Mouse (Mus musculus): ENCODE data around the gene Ccdc137. TPM values are rescaled to one million over a fixed set of nuclear protein-coding genes. Genes with fewer than 3 reads are reported as not detected.
A peak's percentile ranks its signal among the peaks of the same experiment; 100 is the strongest.

The Ccdc137 gene
- polyA plus RNA-seq, 1 experiment from 2014 or later: 20.2 TPM

GRCm38 (mm10) chr11:120463536-120463935, 5.6 kb downstream of the Ccdc137 start:
- 85% methylated on average over 2 of the region's 2 CpGs for WGBS
- H3K9ac ChIP-seq (ENCODE audit: low read length): no peak overlapping the region
- no peaks in the 10 kb centered on the region for H3K27me3 ChIP-seq (ENCODE audit: control insufficient read depth, insufficient read depth, low read length)
- no peak for ATAC-seq (ENCODE audit: insufficient number of reproducible peaks, insufficient read depth, low FRiP score, low read depth)
- H3K4me1 ChIP-seq (ENCODE audit: control insufficient read depth in 2 of 2, insufficient read depth in 2 of 2, low read length in 2 of 2): peaks cover 8 to 20% of the 10 kb centered on the region in 2 experiments
- no peak overlapping the region for H3K4me3 ChIP-seq (ENCODE audit: control insufficient read depth in 1 of 2, insufficient read depth in 1 of 2, low read depth in 1 of 2, low read length in 2 of 2)
- H3K9me3 ChIP-seq (ENCODE audit: control insufficient read depth, low read length): no peaks in the 10 kb centered on the region
- no peak overlapping the region for H3K27ac ChIP-seq (replicated peaks in 1 of 2; ENCODE audit: control insufficient read depth in 1 of 2, insufficient read depth in 1 of 2, low read depth in 2 of 2, low read length in 2 of 2)
- H3K36me3 ChIP-seq (ENCODE audit: control insufficient read depth, insufficient read depth, low read length): peaks cover 61% of the 10 kb centered on the region
- H3K4me2 ChIP-seq (ENCODE audit: low read length): no peak overlapping the region

GRCm38 (mm10) chr11:120464365-120464764, 6.5 kb downstream of the Ccdc137 start:
- WGBS: 80% methylated on average over 5 of the region's 5 CpGs
- Histone ChIP-seq H3K27ac (replicated peaks in 1 of 2; ENCODE audit: control insufficient read depth in 1 of 2, insufficient read depth in 1 of 2, low read depth in 2 of 2, low read length in 2 of 2) (no peak overlapping the region), H3K36me3 (ENCODE audit: control insufficient read depth, insufficient read depth, low read length) (peaks cover 65% of the 10 kb centered on the region), H3K4me1 (ENCODE audit: control insufficient read depth in 2 of 2, insufficient read depth in 2 of 2, low read length in 2 of 2) (peaks cover 8 to 16% of the 10 kb centered on the region in 2 experiments), H3K27me3 (ENCODE audit: control insufficient read depth, insufficient read depth, low read length) (no peaks in the 10 kb centered on the region), H3K4me2 (ENCODE audit: low read length) (no peak overlapping the region), H3K9me3 (ENCODE audit: control insufficient read depth, low read length) (no peaks in the 10 kb centered on the region), H3K9ac (ENCODE audit: low read length) (no peak overlapping the region), H3K4me3 (ENCODE audit: control insufficient read depth in 1 of 2, insufficient read depth in 1 of 2, low read depth in 1 of 2, low read length in 2 of 2) (no peak overlapping the region)
- no peak for ATAC-seq (ENCODE audit: insufficient number of reproducible peaks, insufficient read depth, low FRiP score, low read depth)

GRCm38 (mm10) chr11:120465521-120465920, 7.6 kb downstream of the Ccdc137 start:
- no peaks in the 10 kb centered on the region for H3K27me3 ChIP-seq (ENCODE audit: control insufficient read depth, insufficient read depth, low read length)
- peak overlapping the region; percentile 88 for H3K4me2 ChIP-seq (ENCODE audit: low read length)
- 65% methylated on average over 4 of the region's 4 CpGs for WGBS
- H3K4me1 ChIP-seq (ENCODE audit: control insufficient read depth in 2 of 2, insufficient read depth in 2 of 2, low read length in 2 of 2): peaks cover 8 to 16% of the 10 kb centered on the region in 2 experiments
- H3K36me3 ChIP-seq (ENCODE audit: control insufficient read depth, insufficient read depth, low read length): peaks cover 66% of the 10 kb centered on the region
- no peaks in the 10 kb centered on the region for H3K9me3 ChIP-seq (ENCODE audit: control insufficient read depth, low read length)
- ATAC-seq (ENCODE audit: insufficient number of reproducible peaks, insufficient read depth, low FRiP score, low read depth): no peak
- H3K27ac ChIP-seq (replicated peaks in 1 of 2; ENCODE audit: control insufficient read depth in 1 of 2, insufficient read depth in 1 of 2, low read depth in 2 of 2, low read length in 2 of 2): no peak overlapping the region
- no peak overlapping the region for H3K9ac ChIP-seq (ENCODE audit: low read length)
- H3K4me3 ChIP-seq (ENCODE audit: control insufficient read depth in 1 of 2, insufficient read depth in 1 of 2, low read depth in 1 of 2, low read length in 2 of 2): no peak overlapping the region

- peak within 1 kb of the TSS; percentile 97 to 98 for H3K4me3 ChIP-seq (ENCODE audit: control insufficient read depth in 1 of 2, insufficient read depth in 1 of 2, low read depth in 1 of 2, low read length in 2 of 2)
- H3K36me3 ChIP-seq (ENCODE audit: control insufficient read depth, insufficient read depth, low read length): peaks cover 66% of the 10 kb centered on the region
- peak within 1 kb of the TSS; percentile 70 to 80 for H3K27ac ChIP-seq (replicated peaks in 1 of 2; ENCODE audit: control insufficient read depth in 1 of 2, insufficient read depth in 1 of 2, low read depth in 2 of 2, low read length in 2 of 2)
- H3K9ac ChIP-seq (ENCODE audit: low read length): peak within 1 kb of the TSS; percentile 93
- WGBS: under 1% methylated on average over 53 of the region's 54 CpGs
- H3K4me1 ChIP-seq (ENCODE audit: control insufficient read depth in 2 of 2, insufficient read depth in 2 of 2, low read length in 2 of 2): peaks cover 8 to 16% of the 10 kb centered on the region in 2 experiments
- peak within 1 kb of the TSS; percentile 96 for H3K4me2 ChIP-seq (ENCODE audit: low read length)
- H3K27me3 ChIP-seq (ENCODE audit: control insufficient read depth, insufficient read depth, low read length): no peaks in the 10 kb centered on the region
- ATAC-seq (ENCODE audit: insufficient number of reproducible peaks, insufficient read depth, low FRiP score, low read depth): peak; percentile 99
- H3K9me3 ChIP-seq (ENCODE audit: control insufficient read depth, low read length): no peaks in the 10 kb centered on the region
These were observed 9.3 kb downstream of the Ccdc137 start, which contains the start of gene Arl16 for GRCm38 (mm10) chr11:120467051-120467735. TSS of gene Arl16 (minus strand) at chr11:120467607.

GRCm38 (mm10) chr11:120467736-120468092, 9.8 kb downstream of the Ccdc137 start:
- 2% methylated on average over 33 of the region's 33 CpGs for WGBS
- H3K36me3 ChIP-seq (ENCODE audit: control insufficient read depth, insufficient read depth, low read length): peaks cover 66% of the 10 kb centered on the region
- peak overlapping the region; percentile 97 to 98 for H3K4me3 ChIP-seq (ENCODE audit: control insufficient read depth in 1 of 2, insufficient read depth in 1 of 2, low read depth in 1 of 2, low read length in 2 of 2)
- H3K27ac ChIP-seq (replicated peaks in 1 of 2; ENCODE audit: control insufficient read depth in 1 of 2, insufficient read depth in 1 of 2, low read depth in 2 of 2, low read length in 2 of 2): no peak overlapping the region; a peak in 1 of 4 replicates
- peaks cover 8 to 16% of the 10 kb centered on the region in 2 experiments for H3K4me1 ChIP-seq (ENCODE audit: control insufficient read depth in 2 of 2, insufficient read depth in 2 of 2, low read length in 2 of 2)
- ATAC-seq (ENCODE audit: insufficient number of reproducible peaks, insufficient read depth, low FRiP score, low read depth): peak; percentile 20; the same call in 1 of the 2 replicates
- H3K9me3 ChIP-seq (ENCODE audit: control insufficient read depth, low read length): no peaks in the 10 kb centered on the region
- H3K4me2 ChIP-seq (ENCODE audit: low read length): peak overlapping the region; percentile 96
- peak overlapping the region; percentile 93 for H3K9ac ChIP-seq (ENCODE audit: low read length)
- H3K27me3 ChIP-seq (ENCODE audit: control insufficient read depth, insufficient read depth, low read length): no peaks in the 10 kb centered on the region

- H3K36me3 ChIP-seq (ENCODE audit: control insufficient read depth, insufficient read depth, low read length): peaks cover 82% of the 10 kb centered on the region
- H3K9me3 ChIP-seq (ENCODE audit: control insufficient read depth, low read length): no peaks in the 10 kb centered on the region
These were observed 14.1 kb downstream of the Ccdc137 start for GRCm38 (mm10) chr11:120472052-120472451.

GRCm38 (mm10) chr11:120483448-120483934, 25.6 kb downstream of the Ccdc137 start:
- no peaks in the 10 kb centered on the region for H3K27me3 ChIP-seq (ENCODE audit: control insufficient read depth, insufficient read depth, low read length)
- no peaks in the 10 kb centered on the region for H3K9me3 ChIP-seq (ENCODE audit: control insufficient read depth, low read length)
- 82% methylated on average over 7 of the region's 7 CpGs for WGBS
- H3K4me2 ChIP-seq (ENCODE audit: low read length): peak overlapping the region; percentile 87
- H3K9ac ChIP-seq (ENCODE audit: low read length): peak overlapping the region; percentile 98
- H3K36me3 ChIP-seq (ENCODE audit: control insufficient read depth, insufficient read depth, low read length): peaks cover 84% of the 10 kb centered on the region
- peak overlapping the region in 1 of 2 experiments; percentile 98; a peak in 1 of 4 replicates for H3K4me3 ChIP-seq (ENCODE audit: control insufficient read depth in 1 of 2, insufficient read depth in 1 of 2, low read depth in 1 of 2, low read length in 2 of 2)
- H3K27ac ChIP-seq (replicated peaks in 1 of 2; ENCODE audit: control insufficient read depth in 1 of 2, insufficient read depth in 1 of 2, low read depth in 2 of 2, low read length in 2 of 2): peak overlapping the region in 1 of 2 experiments; percentile 85; a peak in 1 of 4 replicates
- peaks cover 4 to 16% of the 10 kb centered on the region in 2 experiments for H3K4me1 ChIP-seq (ENCODE audit: control insufficient read depth in 2 of 2, insufficient read depth in 2 of 2, low read length in 2 of 2)
- no peak for ATAC-seq (ENCODE audit: insufficient number of reproducible peaks, insufficient read depth, low FRiP score, low read depth)

More at GRCm38 (mm10) chr11:120472052-120472451, 14.1 kb downstream of the Ccdc137 start:
- Histone ChIP-seq H3K9ac (ENCODE audit: low read length) (no peak overlapping the region), H3K27me3 (ENCODE audit: control insufficient read depth, insufficient read depth, low read length) (no peaks in the 10 kb centered on the region), H3K4me2 (ENCODE audit: low read length) (no peak overlapping the region), H3K4me3 (ENCODE audit: control insufficient read depth in 1 of 2, insufficient read depth in 1 of 2, low read depth in 1 of 2, low read length in 2 of 2) (no peak overlapping the region), H3K27ac (replicated peaks in 1 of 2; ENCODE audit: control insufficient read depth in 1 of 2, insufficient read depth in 1 of 2, low read depth in 2 of 2, low read length in 2 of 2) (no peak overlapping the region), H3K4me1 (ENCODE audit: control insufficient read depth in 2 of 2, insufficient read depth in 2 of 2, low read length in 2 of 2) (peaks cover 5 to 9% of the 10 kb centered on the region in 2 experiments; a peak in 3 of 4 replicates)
- no peak for ATAC-seq (ENCODE audit: insufficient number of reproducible peaks, insufficient read depth, low FRiP score, low read depth)
- 92% methylated on average over 6 of the region's 6 CpGs for WGBS
